Mouse (Mus musculus): Measurements from ENCODE around the gene Lig3. TPM values are rescaled to one million over a fixed set of nuclear protein-coding genes. Genes with fewer than 3 reads are reported as not detected.

Gene Lig3
- polyA plus RNA-seq, 1 experiment from 2014 or later, result 30.6 TPM

- no peak overlapping the region for H3K4me3 ChIP-seq
- 78% methylated on average over 10 of the region's 10 CpGs for WGBS
- ATAC-seq (ENCODE audit: insufficient number of reproducible peaks, low FRiP score, low TSS enrichment, low read depth), result no peak
Measured at GRCm38 (mm10) chr11:82852540-82852939, 71.6 kb downstream of the Lig3 start.

GRCm38 (mm10) chr11:82852958-82853357 is 72.0 kb downstream of the Lig3 start:
- WGBS, result 84% methylated on average over 7 of the region's 7 CpGs

More at GRCm38 (mm10) chr11:82852540-82852939, 71.6 kb downstream of the Lig3 start:
- no peak overlapping the region for H3K9ac ChIP-seq
- no peak overlapping the region for H3K27ac ChIP-seq
- H3K27me3 ChIP-seq, result no peaks in the 10 kb centered on the region
- H3K9me3 ChIP-seq, result no peaks in the 10 kb centered on the region
- peaks cover 8% of the 10 kb centered on the region; the same call in 1 of the 2 replicates for H3K4me1 ChIP-seq
- H3K4me2 ChIP-seq, result no peak overlapping the region
- H3K36me3 ChIP-seq, result no peaks in the 10 kb centered on the region

More at GRCm38 (mm10) chr11:82852958-82853357, 72.0 kb downstream of the Lig3 start:
- Histone ChIP-seq H3K9me3 (no peaks in the 10 kb centered on the region), H3K27ac (no peak overlapping the region), H3K4me2 (no peak overlapping the region), H3K36me3 (no peaks in the 10 kb centered on the region), H3K9ac (no peak overlapping the region), H3K27me3 (no peaks in the 10 kb centered on the region), H3K4me3 (no peak overlapping the region), H3K4me1 (0 out of 2 replicates have a peak, but pooled peaks cover 7% of the 10 kb centered on the region)
- no peak for ATAC-seq (ENCODE audit: insufficient number of reproducible peaks, low FRiP score, low TSS enrichment, low read depth)

Other genes with a start within 250 kb of the Lig3 start
- gene Cct6b, start 16.8 kb upstream of the Lig3 start, polyA plus RNA-seq (2015; fragmentation: Nextera tagmentation; extraction: Ambion mirVana), result 0.18 and 0.43 TPM in 2 replicates
- 40.5 and 41.4 TPM in 2 replicates for gene Zfp830, start 16.8 kb upstream of the Lig3 start, polyA plus RNA-seq (2015; fragmentation: Nextera tagmentation; extraction: Ambion mirVana)
- gene Rffl, start 90.1 kb downstream of the Lig3 start, polyA plus RNA-seq (2015; fragmentation: Nextera tagmentation; extraction: Ambion mirVana), result 11.4 and 12.5 TPM in 2 replicates
- gene Rad51d, start 109.5 kb downstream of the Lig3 start, polyA plus RNA-seq (2015; fragmentation: Nextera tagmentation; extraction: Ambion mirVana), result 12.7 and 15.4 TPM in 2 replicates
- 0.12 and 0.37 TPM in 2 replicates for gene Fndc8, start 111.0 kb downstream of the Lig3 start, polyA plus RNA-seq (2015; fragmentation: Nextera tagmentation; extraction: Ambion mirVana)
- gene Nle1, start 127.3 kb downstream of the Lig3 start, polyA plus RNA-seq (2015; fragmentation: Nextera tagmentation; extraction: Ambion mirVana), result 31.6 and 32.4 TPM in 2 replicates
- gene Unc45b, start 129.4 kb downstream of the Lig3 start, polyA plus RNA-seq (2015; fragmentation: Nextera tagmentation; extraction: Ambion mirVana), result 15.6 and 35.8 TPM in 2 replicates
- 3.1 and 3.4 TPM in 2 replicates for gene Slfn5, start 170.2 kb downstream of the Lig3 start, polyA plus RNA-seq (2015; fragmentation: Nextera tagmentation; extraction: Ambion mirVana)
- 15.0 and 18.5 TPM in 2 replicates for gene Slfn9, start 210.7 kb downstream of the Lig3 start, polyA plus RNA-seq (2015; fragmentation: Nextera tagmentation; extraction: Ambion mirVana)
- 0.68 and 0.87 TPM in 2 replicates for gene Slfn8, start 239.7 kb downstream of the Lig3 start, polyA plus RNA-seq (2015; fragmentation: Nextera tagmentation; extraction: Ambion mirVana)

All from limb, embryonic 15.5 days (tissue).